Mouse (Mus musculus) gastrocnemius, adult 18-20 months (tissue): ENCODE data around the gene Mettl2. TPM values are rescaled to one million over a fixed set of nuclear protein-coding genes. Genes with fewer than 3 reads are reported as not detected.

ENCODE experiments used
- DNase-seq: peaks from one replicate; pipeline ENCODE4 v3.0.0; 2021; ENCODE audit warnings: low spot score
- total RNA-seq, 2 experiments: library from RNA; stranded (reverse); gene quantifications; 2 replicates each; pipeline ENCODE4 v1.2.3; 2021

Mettl2 gene
- total RNA-seq, 2 experiments from 2014 or later = 7.4 to 7.7 TPM

GRCm38 (mm10) chr11:105152357-105152899 lies 26.2 kb downstream of the Mettl2 start:
- DNase-seq = no peak

- no peak for DNase-seq
Measured at GRCm38 (mm10) chr11:105153068-105153833, 27.0 kb downstream of the Mettl2 start.

DNA sequence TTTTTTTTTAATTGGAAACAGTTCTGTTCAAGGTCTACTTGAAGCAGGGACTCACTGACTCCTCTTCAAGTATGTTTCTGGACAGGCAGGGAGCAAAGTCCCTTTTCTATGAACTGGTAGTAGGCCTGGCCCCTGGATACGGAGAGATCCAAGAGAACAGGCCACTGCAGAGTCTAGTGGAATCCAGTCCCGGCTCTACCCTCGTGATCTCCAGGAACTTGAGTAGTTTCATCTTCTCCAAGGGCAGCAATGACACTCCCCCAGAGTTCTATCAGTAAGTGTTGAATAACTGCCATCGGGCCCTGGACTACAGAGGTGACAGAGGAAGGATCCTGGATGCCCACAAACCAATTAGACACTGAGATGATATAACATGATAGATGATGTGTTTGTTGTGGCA lies 29.7 kb downstream of the Mettl2 start:
- no peak for DNase-seq

DNA sequence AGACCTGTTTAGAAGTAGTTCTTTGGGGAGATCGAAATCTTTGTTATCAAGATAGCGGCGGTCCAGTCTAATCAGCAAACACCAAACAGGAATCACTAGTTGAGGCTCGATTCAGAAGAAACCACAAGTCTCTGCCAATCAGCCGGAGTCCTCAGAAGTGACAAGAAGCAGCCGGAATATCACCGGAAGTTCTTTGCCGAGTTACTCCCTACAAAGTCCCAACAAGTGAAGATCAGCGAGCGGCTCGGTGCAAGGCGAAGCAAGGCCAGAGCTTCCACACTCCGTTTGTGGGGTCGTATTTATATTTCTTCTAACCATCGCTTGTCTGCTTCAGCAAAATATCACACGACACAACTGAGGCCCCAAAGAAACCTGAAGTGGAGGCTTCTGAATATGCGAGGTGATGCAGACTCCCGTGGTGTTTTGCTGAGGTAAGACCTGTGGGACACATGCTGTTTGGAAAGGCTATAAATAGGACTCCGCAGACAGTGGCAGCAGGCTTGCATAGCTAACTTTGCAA lies 30.6 kb downstream of the Mettl2 start:
- DNase-seq = no peak

GRCm38 (mm10) chr11:105158047-105158446 lies 31.8 kb downstream of the Mettl2 start:
- DNase-seq = no peak

DNA sequence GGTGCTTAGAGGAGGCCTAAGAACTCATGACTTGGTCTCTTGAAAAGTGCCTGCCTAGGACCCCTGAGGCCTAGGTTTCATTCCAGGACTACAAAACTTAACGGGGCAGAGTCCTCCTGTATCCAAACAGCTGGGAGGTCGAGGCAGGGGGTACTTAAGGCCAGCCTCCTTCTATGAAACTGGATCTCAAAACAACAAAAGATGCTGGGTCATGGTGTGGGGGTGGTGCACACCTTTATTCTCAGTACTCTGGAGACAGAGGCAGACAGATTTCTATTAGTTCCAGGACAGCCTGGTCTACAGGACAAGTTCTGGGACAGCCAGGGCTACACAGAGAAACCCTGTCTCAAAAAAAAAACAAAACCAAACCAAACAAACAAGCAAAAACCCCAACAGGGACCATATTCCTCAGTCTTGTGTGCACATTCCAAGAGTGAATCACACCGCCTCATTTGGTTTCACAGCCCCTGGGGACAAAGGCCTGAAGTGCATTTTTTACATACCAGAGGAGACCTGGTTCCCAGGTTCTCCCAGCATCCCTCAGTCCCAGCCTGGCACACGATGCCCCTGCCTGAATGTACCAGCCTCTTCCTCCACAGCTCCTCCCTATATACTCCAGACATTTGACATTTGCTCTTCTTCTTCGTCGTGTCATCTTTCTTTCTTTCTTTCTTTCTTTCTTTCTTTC lies 33.6 kb downstream of the Mettl2 start:
- no peak for DNase-seq

DNA sequence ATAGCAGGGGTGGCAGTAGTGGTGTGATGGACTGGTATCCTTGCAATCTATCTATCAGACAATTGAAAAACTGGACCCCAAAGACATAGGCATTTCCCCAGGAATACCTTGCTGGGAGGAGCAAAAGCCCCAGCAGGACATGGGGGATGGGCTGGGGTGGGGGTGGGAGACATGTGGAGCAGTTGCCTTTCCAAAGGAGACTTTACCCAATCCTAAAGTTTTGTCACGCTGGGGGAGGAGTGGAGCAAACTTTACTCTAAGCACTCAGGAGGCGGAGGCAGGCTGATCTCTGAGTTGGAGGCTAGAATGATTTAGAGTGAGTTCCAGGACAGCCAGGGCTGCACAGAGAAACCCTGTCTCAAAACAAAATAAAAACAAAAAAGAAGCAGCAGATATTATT lies 35.2 kb downstream of the Mettl2 start:
- DNase-seq = no peak

GRCm38 (mm10) chr11:105164516-105165510 lies 38.6 kb downstream of the Mettl2 start:
- no peak for DNase-seq

- DNase-seq = no peak
Measured at GRCm38 (mm10) chr11:105166780-105167179, 40.6 kb downstream of the Mettl2 start.

GRCm38 (mm10) chr11:105178516-105178915 lies 52.3 kb downstream of the Mettl2 start, which contains the start of gene Tlk2:
Gene Tlk2 (plus strand): TSS chr11:105178807.
- no peak for DNase-seq

GRCm38 (mm10) chr11:105179523-105179922 lies 53.3 kb downstream of the Mettl2 start:
- DNase-seq = peak; percentile 36

GRCm38 (mm10) chr11:105180471-105181091 lies 54.4 kb downstream of the Mettl2 start:
- DNase-seq = peak; percentile 34

DNA sequence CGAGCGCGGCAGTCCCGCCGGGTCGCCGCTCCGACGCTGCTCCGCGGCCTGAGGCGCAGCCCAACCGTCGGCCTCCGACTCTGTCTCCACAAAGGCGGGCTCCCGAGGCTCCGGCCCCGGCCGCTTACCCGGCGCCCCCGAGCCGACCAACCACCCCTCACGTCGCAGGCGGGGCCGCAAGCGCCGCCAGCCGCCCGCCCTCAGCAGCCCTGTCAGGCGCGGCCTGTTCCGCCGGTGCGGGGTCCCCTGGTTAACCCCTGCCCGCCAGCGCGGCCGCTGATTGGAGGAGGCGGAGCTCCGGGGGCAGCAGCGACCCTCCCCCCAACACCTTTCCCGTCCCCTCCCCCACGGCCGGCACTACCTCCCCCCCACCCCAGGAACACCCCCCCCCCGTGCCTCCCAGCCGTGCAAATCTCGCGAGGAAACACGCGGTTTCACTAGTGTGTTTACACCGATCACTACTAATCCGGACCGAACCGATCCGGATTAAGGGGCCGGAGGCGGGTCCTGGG lies 55.0 kb downstream of the Mettl2 start:
- DNase-seq = peak; percentile 88

GRCm38 (mm10) chr11:105181689-105182460 lies 55.6 kb downstream of the Mettl2 start:
- DNase-seq = peak; percentile 26

- DNase-seq = no peak
Measured at GRCm38 (mm10) chr11:105182461-105182855, 56.2 kb downstream of the Mettl2 start.

DNA sequence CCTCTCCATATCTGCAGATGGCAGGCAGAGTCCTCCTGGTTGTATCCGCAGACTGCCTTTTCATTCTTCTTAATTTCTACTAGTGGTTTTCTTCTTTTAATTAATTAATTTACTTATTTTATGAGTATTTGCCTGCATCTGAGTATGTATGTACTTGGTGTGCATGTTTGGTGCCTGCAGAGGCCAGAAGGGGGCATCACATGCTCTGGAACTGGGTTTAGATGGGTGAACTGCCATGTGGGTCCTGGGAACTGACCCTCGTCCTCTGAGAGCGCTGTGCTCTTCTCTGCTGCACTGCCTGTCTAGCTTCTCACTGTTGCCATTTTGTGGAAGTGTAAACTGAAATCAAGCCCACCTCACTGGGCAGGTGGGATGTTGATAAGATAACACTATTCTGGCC lies 58.5 kb downstream of the Mettl2 start:
- no peak for DNase-seq
